Mouse (Mus musculus) heart, adult 8-10 months (tissue): ENCODE results near the gene Neu2. TPM values are rescaled to one million over a fixed set of nuclear protein-coding genes. Genes with fewer than 3 reads are reported as not detected.

ENCODE experiments used
- DNase-seq: peaks from one replicate; pipeline ENCODE4 v3.0.0; 2022; ENCODE audit warnings: low spot score
- total RNA-seq, 4 experiments: library from RNA; stranded (reverse); gene quantifications; 2 replicates each; pipeline ENCODE4 v1.2.4; 2022

The Neu2 gene
- total RNA-seq, 4 experiments from 2014 or later, result not detected

- no peak for DNase-seq
Observed at GRCm38 (mm10) chr1:87537008-87537407, 27.3 kb downstream of the Neu2 start.

GRCm38 (mm10) chr1:87541614-87542013 lies 31.9 kb downstream of the Neu2 start:
- DNase-seq, result no peak

GRCm38 (mm10) chr1:87551008-87551407 lies 41.3 kb downstream of the Neu2 start:
- no peak for DNase-seq

- no peak for DNase-seq
Observed at GRCm38 (mm10) chr1:87553586-87553985, 43.9 kb downstream of the Neu2 start.

GRCm38 (mm10) chr1:87562967-87563366 lies 53.3 kb downstream of the Neu2 start:
- DNase-seq, result no peak

- no peak for DNase-seq
Observed at GRCm38 (mm10) chr1:87565760-87566159, 56.1 kb downstream of the Neu2 start.

- DNase-seq, result no peak
Observed at GRCm38 (mm10) chr1:87568398-87568797, 58.7 kb downstream of the Neu2 start.

GRCm38 (mm10) chr1:87573261-87573660 lies 63.6 kb downstream of the Neu2 start:
- no peak for DNase-seq

DNA sequence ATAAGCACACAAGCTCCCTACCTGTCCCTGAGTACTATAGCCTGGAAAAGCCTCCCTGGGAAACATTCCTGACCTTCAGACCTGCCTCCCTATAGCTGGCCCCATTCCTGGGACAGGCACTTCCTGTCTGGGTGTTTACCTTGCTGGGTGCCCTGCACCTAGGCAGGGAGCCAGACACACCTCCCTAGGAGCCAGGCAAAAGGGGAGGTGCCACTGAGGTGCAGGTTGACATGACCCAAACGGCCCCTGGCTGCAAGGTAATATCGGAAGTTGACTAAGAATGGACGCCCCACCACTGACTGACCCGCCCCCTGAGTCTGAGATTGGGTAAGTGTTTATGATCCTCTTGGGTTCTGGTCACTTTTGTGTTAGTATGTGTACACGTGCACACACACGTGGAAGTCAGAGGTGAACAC lies 64.1 kb downstream of the Neu2 start, which contains the start of gene Ngef:
Gene Ngef, minus strand, starts transcription at position 71 of the 416 bp plus-strand sequence.
- no peak for DNase-seq

DNA sequence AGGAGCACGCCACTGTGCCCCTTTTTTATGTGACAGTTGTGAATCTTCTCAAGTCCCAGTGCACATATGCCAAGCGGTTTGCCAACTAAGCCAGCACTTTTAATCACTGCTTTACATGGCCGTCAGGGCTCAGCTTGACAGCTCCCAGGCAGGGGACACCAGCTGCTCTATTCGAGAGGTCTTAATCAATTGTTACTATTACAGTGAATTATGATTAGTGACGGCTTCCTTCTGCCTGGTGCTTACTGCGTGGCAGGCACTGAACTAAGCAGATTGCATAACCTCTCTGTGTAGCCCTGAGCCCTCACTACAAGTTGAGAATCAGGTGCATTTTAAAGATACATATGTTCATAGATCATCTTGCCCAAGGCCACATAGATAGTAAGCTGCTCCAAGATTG lies 64.7 kb downstream of the Neu2 start:
- DNase-seq, result no peak

DNA sequence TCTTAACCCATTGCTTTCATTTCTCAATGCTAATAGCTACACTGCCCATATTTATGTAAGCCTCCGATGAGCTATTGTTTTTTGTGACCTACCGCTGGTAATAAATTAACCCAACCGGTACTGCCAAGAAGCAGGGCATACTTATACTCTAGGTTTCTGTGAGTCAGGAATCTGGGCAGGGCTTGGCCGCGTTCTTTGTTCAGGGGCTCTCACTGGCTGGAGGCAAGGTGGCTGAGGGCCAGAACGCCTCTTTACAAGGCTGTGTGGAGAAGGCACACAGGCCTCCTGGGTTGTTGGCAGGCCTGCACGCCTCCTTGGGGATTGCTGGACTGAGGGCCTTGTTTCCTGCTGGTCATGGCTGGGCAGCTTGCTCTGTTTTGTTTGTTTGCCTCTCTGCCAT lies 65.1 kb downstream of the Neu2 start:
- DNase-seq, result peak; percentile 15

DNA sequence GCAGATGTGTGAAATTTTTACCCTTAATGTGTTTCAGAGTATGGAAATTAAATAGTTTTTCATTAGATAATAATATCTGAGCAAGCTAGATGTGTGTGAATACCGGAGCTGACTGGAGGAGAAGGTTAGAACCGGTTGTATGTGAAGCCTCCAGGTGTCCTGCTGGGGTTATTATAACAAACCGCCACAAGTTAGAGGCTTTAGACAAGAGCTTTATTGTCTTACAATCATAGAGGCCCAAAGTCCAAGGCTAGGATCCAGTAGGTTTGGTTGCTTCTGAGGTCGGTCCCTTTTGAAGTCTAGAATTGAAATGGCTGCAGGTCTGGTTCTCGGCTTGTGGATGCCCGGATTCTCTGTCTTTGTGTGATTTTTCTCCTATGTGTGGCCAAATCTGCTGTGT lies 69.3 kb downstream of the Neu2 start:
- no peak for DNase-seq

DNA sequence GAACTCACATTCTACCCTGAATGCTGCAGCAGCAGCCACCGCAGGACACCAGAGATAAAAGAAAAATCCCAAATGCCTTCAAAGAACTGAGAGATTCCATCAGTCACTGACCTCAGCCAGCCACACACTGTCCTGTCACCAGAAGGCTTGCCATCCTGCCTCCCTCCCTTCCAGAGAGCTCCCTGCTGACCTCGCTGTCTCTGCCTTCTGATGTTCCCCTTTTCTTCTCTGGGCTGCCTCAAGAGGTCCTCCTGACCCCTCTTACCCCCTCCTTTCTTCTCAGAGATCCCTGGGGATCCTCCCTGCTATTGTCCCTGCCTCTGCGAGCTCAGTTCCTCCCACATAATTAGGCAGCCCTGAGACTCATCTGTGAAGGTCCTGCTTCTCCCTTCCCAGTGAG lies 71.1 kb downstream of the Neu2 start:
- no peak for DNase-seq

DNA sequence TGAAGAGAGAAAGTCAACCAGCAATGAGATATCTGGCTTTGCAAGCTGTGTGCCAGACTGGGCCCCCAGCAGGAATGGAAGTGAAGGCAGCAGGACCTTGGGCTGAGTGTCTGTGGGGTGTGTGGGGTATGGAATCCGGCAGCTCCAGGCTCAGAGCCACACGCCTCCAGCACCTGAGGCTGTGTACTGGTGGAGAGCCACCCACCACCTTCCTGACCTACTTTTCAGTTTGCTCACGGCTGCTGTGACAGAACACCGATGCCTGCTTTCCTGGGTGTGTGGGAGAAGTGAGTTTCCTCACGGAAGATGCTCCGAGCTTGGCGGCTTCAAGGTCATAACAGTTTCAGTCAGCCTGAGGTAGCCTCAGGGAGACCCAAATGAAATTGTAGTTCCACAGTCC lies 79.5 kb downstream of the Neu2 start:
- no peak for DNase-seq

GRCm38 (mm10) chr1:87589980-87590379 lies 80.3 kb downstream of the Neu2 start:
- DNase-seq, result no peak

DNA sequence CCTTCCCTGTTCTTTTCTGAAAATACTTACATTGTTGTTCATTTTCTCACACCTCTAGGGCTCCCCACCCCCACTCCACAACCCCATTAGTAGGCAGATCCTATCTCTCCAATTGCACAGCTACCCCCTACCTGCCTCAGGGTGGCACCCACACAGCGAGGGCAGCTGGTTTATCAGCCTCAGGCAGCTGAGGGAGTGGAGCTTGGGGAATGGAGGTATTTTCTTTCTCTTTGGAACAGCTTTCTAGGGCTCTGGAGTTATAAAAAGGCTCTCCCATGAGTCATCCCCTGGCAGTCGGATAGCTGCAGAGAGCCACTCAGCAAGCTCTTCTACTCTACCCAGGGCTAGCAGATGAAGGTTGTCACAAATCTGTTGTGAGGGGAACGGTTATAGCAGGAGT lies 84.6 kb downstream of the Neu2 start:
- no peak for DNase-seq

GRCm38 (mm10) chr1:87594671-87595070 lies 85.0 kb downstream of the Neu2 start:
- DNase-seq, result no peak

DNA sequence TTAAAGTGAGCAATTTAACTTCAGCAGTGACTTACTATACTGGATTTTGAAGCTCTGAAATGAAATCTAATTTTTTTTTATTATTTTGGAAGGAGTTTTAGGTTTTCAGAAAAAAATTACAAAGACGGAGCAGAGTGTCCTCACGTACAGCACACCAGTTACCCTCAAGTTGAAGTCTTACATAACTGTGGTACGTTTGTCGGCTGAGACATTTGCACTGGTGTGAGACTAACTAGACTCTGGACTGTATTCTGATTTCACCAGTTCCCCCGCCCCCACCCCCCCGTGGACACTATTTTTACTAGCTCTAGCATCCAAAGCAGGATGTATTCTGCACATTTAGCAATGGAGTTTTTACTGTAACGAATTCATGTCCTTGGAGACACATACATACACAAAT lies 90.8 kb downstream of the Neu2 start:
- no peak for DNase-seq

DNA sequence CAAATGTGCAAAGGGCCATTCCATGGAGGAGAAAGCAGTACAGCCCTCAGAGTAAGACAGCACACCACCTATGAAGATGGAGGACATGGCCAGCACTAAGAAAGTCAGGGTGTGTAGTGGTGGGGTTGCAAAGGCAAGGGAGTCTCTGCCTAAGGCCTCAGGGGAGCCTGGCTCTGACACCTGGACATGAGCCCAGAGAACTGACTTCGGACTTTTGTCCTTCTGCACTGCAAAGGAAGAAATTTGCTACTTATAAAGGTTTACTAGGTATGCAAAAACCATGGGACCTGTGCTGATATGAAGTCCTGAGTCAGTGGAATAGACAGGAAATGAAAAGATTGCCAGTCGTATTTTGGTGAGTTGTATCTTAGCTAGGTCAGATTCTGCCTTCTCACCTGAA lies 92.1 kb downstream of the Neu2 start:
- no peak for DNase-seq

DNA sequence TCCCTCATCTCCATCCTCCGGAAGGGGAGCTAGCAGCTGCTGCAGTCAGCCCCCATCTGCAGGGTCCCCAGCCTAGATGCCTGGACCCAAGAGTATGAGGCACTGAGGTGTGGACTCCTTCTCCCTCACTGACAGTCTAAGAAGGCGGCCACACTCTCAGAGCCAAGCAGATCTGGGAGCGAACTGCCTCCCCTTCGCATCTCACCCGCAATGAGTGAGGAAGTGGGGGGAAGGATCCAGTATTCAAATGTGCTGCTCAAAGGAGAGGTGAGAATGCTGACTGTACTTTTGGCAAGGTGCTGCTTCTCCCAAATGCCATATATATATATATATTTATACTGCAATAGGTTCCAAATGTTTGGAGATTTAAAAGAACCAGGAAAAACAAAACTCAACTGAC lies 93.7 kb downstream of the Neu2 start:
- no peak for DNase-seq

DNA sequence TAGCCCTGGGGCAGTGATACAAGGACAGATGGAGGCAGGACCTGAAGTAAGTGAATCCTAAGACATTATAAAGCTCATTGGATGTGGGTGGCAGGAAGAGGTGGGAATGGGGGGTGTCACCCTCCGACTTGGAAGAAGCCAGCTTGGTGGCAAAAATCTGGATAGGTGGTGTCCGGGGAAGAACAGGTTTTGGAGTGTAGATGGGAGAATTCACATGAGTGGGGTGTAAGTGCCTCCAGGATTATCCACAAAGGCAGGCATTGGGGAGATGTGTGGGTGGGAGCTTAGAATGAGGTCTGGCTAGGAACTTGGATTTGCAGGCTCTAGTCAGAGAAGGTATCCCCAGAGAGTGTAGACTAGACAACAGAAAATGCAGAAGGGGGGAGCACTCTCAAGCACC lies 95.6 kb downstream of the Neu2 start:
- DNase-seq, result no peak

DNA sequence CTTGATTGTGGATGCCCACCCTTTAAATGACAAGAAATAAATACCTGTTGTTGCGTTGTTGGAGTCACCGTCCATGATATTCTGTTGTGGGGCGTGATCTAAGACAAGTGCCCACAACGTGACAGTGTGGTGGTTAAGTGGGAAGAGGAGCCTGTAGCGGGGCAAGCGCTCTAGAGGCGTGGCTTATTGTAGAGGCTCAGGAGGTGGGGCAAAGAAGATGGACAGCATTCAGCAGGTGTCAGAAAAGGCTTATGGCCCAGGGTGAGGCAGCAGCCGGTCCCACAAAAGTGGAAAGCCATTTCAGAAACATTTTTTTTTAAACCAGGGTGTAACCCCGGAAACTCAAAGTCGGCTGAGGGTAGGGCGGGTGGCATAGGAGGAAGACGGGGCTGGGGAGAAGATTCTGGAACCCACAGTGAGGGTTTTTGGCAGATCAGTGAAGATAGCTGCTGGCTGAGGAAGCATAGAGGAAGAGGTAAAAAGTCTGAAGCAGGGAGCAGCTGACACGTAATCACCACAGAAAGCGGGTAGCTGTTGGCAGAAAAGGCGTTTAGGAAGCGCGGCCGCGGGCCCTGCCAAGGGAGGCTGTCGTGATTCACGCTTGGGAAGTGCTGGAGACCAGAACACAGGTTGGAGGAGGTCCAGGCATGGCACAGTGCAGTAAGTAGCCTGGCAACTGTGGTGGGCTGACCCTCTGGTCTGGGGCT lies 97.8 kb downstream of the Neu2 start:
- DNase-seq, result no peak

- no peak for DNase-seq
Observed at GRCm38 (mm10) chr1:87608416-87609046, 98.8 kb downstream of the Neu2 start.
